Mouse (Mus musculus): ENCODE measurements around the gene Prr15. TPM values are rescaled to one million over a fixed set of nuclear protein-coding genes. Genes with fewer than 3 reads are reported as not detected.

The Prr15 gene
- total RNA-seq (2023), result under 1 TPM in 1 of 2 experiments, not detected in 1; 0.33 TPM

GRCm38 (mm10) chr6:54325246-54325885 is at the start of gene Prr15:
Prr15 (plus strand) TSS chr6:54325835.

Other genes starting within 250 kb of the Prr15 start
- gene Wipf3, start 103.8 kb downstream of the Prr15 start, total RNA-seq (2023), result not detected
- not detected for gene Scrn1, start 240.7 kb downstream of the Prr15 start, total RNA-seq (2023)

All from neutrophil, adult 59 days (primary cell).